Mouse (Mus musculus): Measurements from ENCODE around the gene Agr3. TPM values are rescaled to one million over a fixed set of nuclear protein-coding genes. Genes with fewer than 3 reads are reported as not detected.

The Agr3 gene
- polyA plus RNA-seq, 1 experiment from 2014 or later, result not detected

DNA sequence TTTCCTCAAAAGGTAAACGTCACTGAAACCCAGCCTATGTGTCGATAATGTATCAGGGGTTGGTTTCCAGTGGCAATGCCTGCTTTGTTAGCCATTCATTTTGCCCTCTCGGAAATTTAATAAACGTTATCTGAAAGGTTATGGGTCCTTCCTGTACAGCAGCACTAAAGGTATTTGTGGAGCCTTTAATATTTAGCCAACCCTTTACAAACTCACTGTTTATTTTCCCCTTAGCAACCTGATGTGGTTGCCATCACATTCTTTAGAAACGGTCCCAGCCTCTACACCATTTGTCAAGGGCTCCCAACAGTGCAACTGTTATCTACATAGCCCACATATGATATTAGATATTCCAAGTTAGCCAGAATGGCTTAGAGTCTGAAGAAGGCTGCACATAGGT is 54.2 kb downstream of the Agr3 start:
- H3K27me3 ChIP-seq (ENCODE audit: insufficient read depth, low read length), result no peaks in the 10 kb centered on the region
- H3K9ac ChIP-seq (replicated peaks; ENCODE audit: low read length), result no peak overlapping the region
- WGBS, result 77% methylated on average over 5 of the region's 5 CpGs
- no peak overlapping the region for H3K27ac ChIP-seq (ENCODE audit: low read length)
- peaks cover 3% of the 10 kb centered on the region; the same call in 1 of the 2 replicates for H3K4me1 ChIP-seq (ENCODE audit: insufficient read depth, low read length)
- ATAC-seq (ENCODE audit: low FRiP score, low TSS enrichment), result no peak
- no peak overlapping the region for H3K4me2 ChIP-seq (replicated peaks; ENCODE audit: low read depth, low read length)
- H3K36me3 ChIP-seq (ENCODE audit: insufficient read depth, low read length), result no peaks in the 10 kb centered on the region
- no peak overlapping the region for H3K4me3 ChIP-seq (ENCODE audit: low read length)
- H3K9me3 ChIP-seq (ENCODE audit: low read length), result no peaks in the 10 kb centered on the region

GRCm38 (mm10) chr12:35981732-35982360 is 56.4 kb downstream of the Agr3 start:
- H3K4me1 ChIP-seq (ENCODE audit: insufficient read depth, low read length), result peaks cover 3% of the 10 kb centered on the region; the same call in 1 of the 2 replicates
- 44% methylated on average over 6 of the region's 6 CpGs for WGBS
- H3K36me3 ChIP-seq (ENCODE audit: insufficient read depth, low read length), result no peaks in the 10 kb centered on the region
- no peak overlapping the region for H3K4me3 ChIP-seq (ENCODE audit: low read length)
- no peaks in the 10 kb centered on the region for H3K27me3 ChIP-seq (ENCODE audit: insufficient read depth, low read length)
- H3K4me2 ChIP-seq (replicated peaks; ENCODE audit: low read depth, low read length), result no peak overlapping the region
- no peak overlapping the region for H3K9ac ChIP-seq (replicated peaks; ENCODE audit: low read length)
- H3K27ac ChIP-seq (ENCODE audit: low read length), result no peak overlapping the region
- H3K9me3 ChIP-seq (ENCODE audit: low read length), result no peaks in the 10 kb centered on the region
- ATAC-seq (ENCODE audit: low FRiP score, low TSS enrichment), result peak; percentile 92

GRCm38 (mm10) chr12:35983472-35983871 is 58.1 kb downstream of the Agr3 start:
- Histone ChIP-seq H3K27ac (ENCODE audit: low read length) (no peak overlapping the region), H3K9ac (replicated peaks; ENCODE audit: low read length) (no peak overlapping the region), H3K4me1 (ENCODE audit: insufficient read depth, low read length) (peaks cover 3% of the 10 kb centered on the region; the same call in 1 of the 2 replicates), H3K36me3 (ENCODE audit: insufficient read depth, low read length) (no peaks in the 10 kb centered on the region), H3K4me3 (ENCODE audit: low read length) (no peak overlapping the region), H3K27me3 (ENCODE audit: insufficient read depth, low read length) (no peaks in the 10 kb centered on the region), H3K9me3 (ENCODE audit: low read length) (no peaks in the 10 kb centered on the region), H3K4me2 (replicated peaks; ENCODE audit: low read depth, low read length) (no peak overlapping the region)
- no peak for ATAC-seq (ENCODE audit: low FRiP score, low TSS enrichment)
- 91% methylated on average over 9 of the region's 9 CpGs for WGBS

- Histone ChIP-seq H3K36me3 (ENCODE audit: insufficient read depth, low read length) (no peaks in the 10 kb centered on the region), H3K9ac (replicated peaks; ENCODE audit: low read length) (no peak overlapping the region), H3K4me1 (ENCODE audit: insufficient read depth, low read length) (peaks cover 3% of the 10 kb centered on the region; the same call in 1 of the 2 replicates), H3K4me3 (ENCODE audit: low read length) (no peak overlapping the region), H3K27ac (ENCODE audit: low read length) (no peak overlapping the region), H3K27me3 (ENCODE audit: insufficient read depth, low read length) (no peaks in the 10 kb centered on the region), H3K4me2 (replicated peaks; ENCODE audit: low read depth, low read length) (no peak overlapping the region), H3K9me3 (ENCODE audit: low read length) (no peaks in the 10 kb centered on the region)
- 87% methylated on average over 5 of the region's 5 CpGs for WGBS
- ATAC-seq (ENCODE audit: low FRiP score, low TSS enrichment), result no peak
Measured at GRCm38 (mm10) chr12:35984743-35985142, 59.3 kb downstream of the Agr3 start.

DNA sequence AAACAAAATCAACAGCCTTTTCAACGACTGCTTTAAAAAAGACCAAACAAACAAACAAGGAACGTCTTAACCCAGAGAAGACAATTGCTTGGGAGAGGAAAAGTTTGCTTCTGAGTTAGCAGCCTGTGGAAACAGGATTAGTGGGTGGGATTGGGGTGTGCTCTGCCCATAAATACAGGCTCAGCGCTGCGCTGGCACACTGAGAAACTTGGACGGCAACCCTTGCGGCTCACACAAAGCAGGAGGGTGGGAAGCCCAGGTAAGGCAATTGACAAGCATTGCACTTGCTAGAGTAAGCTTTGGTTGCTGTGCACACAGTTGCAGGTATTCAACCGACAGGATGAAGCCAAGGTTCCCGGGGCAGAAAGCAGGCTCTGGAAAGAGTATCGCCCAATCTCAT is 67.3 kb downstream of the Agr3 start, which contains the start of gene Agr2:
TSS of gene Agr2 (plus strand) at position 197 of the 400 bp plus-strand sequence.
- Histone ChIP-seq H3K4me3 (ENCODE audit: low read length) (no peak within 1 kb of the TSS), H3K4me1 (ENCODE audit: insufficient read depth, low read length) (peaks cover 17% of the 10 kb centered on the region), H3K27ac (ENCODE audit: low read length) (no peak within 1 kb of the TSS), H3K36me3 (ENCODE audit: insufficient read depth, low read length) (no peaks in the 10 kb centered on the region), H3K9ac (replicated peaks; ENCODE audit: low read length) (no peak within 1 kb of the TSS), H3K9me3 (ENCODE audit: low read length) (no peaks in the 10 kb centered on the region), H3K27me3 (ENCODE audit: insufficient read depth, low read length) (no peaks in the 10 kb centered on the region), H3K4me2 (replicated peaks; ENCODE audit: low read depth, low read length) (peak within 1 kb of the TSS; percentile 19; the same call in 1 of the 2 replicates)
- ATAC-seq (ENCODE audit: low FRiP score, low TSS enrichment), result peak; percentile 33; the same call in 1 of the 2 replicates
- WGBS, result 46% methylated on average over 9 of the region's 9 CpGs

- ATAC-seq (ENCODE audit: low FRiP score, low TSS enrichment), result no peak
- H3K27me3 ChIP-seq (ENCODE audit: insufficient read depth, low read length), result no peaks in the 10 kb centered on the region
Measured at GRCm38 (mm10) chr12:35993583-35993982, 68.2 kb downstream of the Agr3 start.

DNA sequence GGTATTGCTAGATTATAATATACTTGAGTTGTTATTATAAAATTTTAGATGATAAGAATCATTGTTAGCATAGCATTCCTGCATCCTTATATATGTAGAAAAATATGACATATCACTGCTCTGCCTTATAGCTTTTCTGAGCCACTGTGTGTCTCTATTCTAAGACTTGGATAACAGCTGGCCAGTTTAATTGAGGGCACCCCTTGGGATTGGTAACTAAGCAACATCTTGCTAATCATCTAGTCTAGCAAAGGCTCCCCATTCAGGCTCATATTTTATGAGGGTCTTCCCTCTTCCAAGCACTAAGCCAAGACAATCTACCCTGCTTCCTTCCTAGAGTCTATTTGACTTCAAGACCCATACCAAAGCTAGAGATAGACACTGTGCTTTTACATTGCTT is 68.7 kb downstream of the Agr3 start:
- Histone ChIP-seq H3K27me3 (ENCODE audit: insufficient read depth, low read length) (no peaks in the 10 kb centered on the region), H3K36me3 (ENCODE audit: insufficient read depth, low read length) (no peaks in the 10 kb centered on the region), H3K4me3 (ENCODE audit: low read length) (no peak overlapping the region), H3K9ac (replicated peaks; ENCODE audit: low read length) (no peak overlapping the region), H3K27ac (ENCODE audit: low read length) (no peak overlapping the region), H3K4me1 (ENCODE audit: insufficient read depth, low read length) (peaks cover 20% of the 10 kb centered on the region), H3K9me3 (ENCODE audit: low read length) (no peaks in the 10 kb centered on the region), H3K4me2 (replicated peaks; ENCODE audit: low read depth, low read length) (no peak overlapping the region)
- no peak for ATAC-seq (ENCODE audit: low FRiP score, low TSS enrichment)

More at GRCm38 (mm10) chr12:35993583-35993982, 68.2 kb downstream of the Agr3 start:
- Histone ChIP-seq H3K36me3 (ENCODE audit: insufficient read depth, low read length) (no peaks in the 10 kb centered on the region), H3K4me2 (replicated peaks; ENCODE audit: low read depth, low read length) (no peak overlapping the region), H3K4me3 (ENCODE audit: low read length) (no peak overlapping the region), H3K9me3 (ENCODE audit: low read length) (no peaks in the 10 kb centered on the region), H3K27ac (ENCODE audit: low read length) (no peak overlapping the region), H3K9ac (replicated peaks; ENCODE audit: low read length) (no peak overlapping the region), H3K4me1 (ENCODE audit: insufficient read depth, low read length) (peaks cover 20% of the 10 kb centered on the region)
- WGBS, result 69% methylated on average over 3 of the region's 3 CpGs

- peaks cover 25% of the 10 kb centered on the region for H3K4me1 ChIP-seq (ENCODE audit: insufficient read depth, low read length)
- no peak overlapping the region for H3K27ac ChIP-seq (ENCODE audit: low read length)
- H3K36me3 ChIP-seq (ENCODE audit: insufficient read depth, low read length), result no peaks in the 10 kb centered on the region
- H3K27me3 ChIP-seq (ENCODE audit: insufficient read depth, low read length), result no peaks in the 10 kb centered on the region
- WGBS, result 34% methylated on average over 5 of the region's 5 CpGs
- no peaks in the 10 kb centered on the region for H3K9me3 ChIP-seq (ENCODE audit: low read length)
- ATAC-seq (ENCODE audit: low FRiP score, low TSS enrichment), result peak; percentile 36; the same call in 1 of the 2 replicates
- H3K9ac ChIP-seq (replicated peaks; ENCODE audit: low read length), result no peak overlapping the region
- no peak overlapping the region for H3K4me3 ChIP-seq (ENCODE audit: low read length)
- no peak overlapping the region for H3K4me2 ChIP-seq (replicated peaks; ENCODE audit: low read depth, low read length)
Measured at GRCm38 (mm10) chr12:35995799-35996198, 70.4 kb downstream of the Agr3 start.

Other genes with a start within 250 kb of the Agr3 start
- 2.2 and 2.6 TPM in 2 replicates for gene Agr2, start 67.3 kb downstream of the Agr3 start, polyA plus RNA-seq (2015; fragmentation: Nextera tagmentation; extraction: Ambion mirVana)
- gene Tspan13, start 116.9 kb downstream of the Agr3 start, polyA plus RNA-seq (2015; fragmentation: Nextera tagmentation; extraction: Ambion mirVana), result 91.3 and 108 TPM in 2 replicates
- 37.4 and 41.6 TPM in 2 replicates for gene Ankmy2, start 231.5 kb downstream of the Agr3 start, polyA plus RNA-seq (2015; fragmentation: Nextera tagmentation; extraction: Ambion mirVana)
- gene Bzw2, start 232.5 kb downstream of the Agr3 start, polyA plus RNA-seq (2015; fragmentation: Nextera tagmentation; extraction: Ambion mirVana), result 198 and 218 TPM in 2 replicates